Mouse (Mus musculus): ENCODE data around the gene Cdk18. TPM values are rescaled to one million over a fixed set of nuclear protein-coding genes. Genes with fewer than 3 reads are reported as not detected.

Gene Cdk18
- polyA plus RNA-seq, 1 experiment from 2014 or later, result 9.3 TPM

DNA sequence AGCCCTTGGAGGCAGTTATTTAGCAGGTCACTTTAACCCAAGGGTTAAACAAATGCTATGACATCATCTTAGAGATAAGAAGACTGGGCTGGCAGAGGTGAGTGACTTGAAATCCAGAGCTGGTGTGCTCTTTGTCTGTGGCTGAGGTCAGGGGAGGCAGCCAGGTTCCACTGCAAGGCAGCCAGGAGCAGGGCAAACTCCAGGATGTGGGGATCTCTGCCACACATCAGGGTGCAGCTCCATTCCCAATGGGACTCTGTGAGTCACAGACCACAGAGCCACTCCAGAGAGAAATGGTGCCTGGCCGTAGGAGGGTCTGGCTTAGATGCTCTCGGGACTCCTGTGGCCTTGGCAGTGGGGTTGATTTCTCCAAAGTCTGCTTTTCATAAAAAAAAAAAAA is 12.4 kb upstream of the Cdk18 start:
- H3K27ac ChIP-seq (ENCODE audit: low read length), result no peak overlapping the region
- no peak overlapping the region for H3K9ac ChIP-seq (replicated peaks; ENCODE audit: low read length)
- no peaks in the 10 kb centered on the region for H3K36me3 ChIP-seq (ENCODE audit: insufficient read depth, low read length)
- peaks cover 7% of the 10 kb centered on the region for H3K4me1 ChIP-seq (ENCODE audit: insufficient read depth, low read length)
- no peak for ATAC-seq (ENCODE audit: low FRiP score, low TSS enrichment)
- H3K9me3 ChIP-seq (ENCODE audit: low read length), result no peaks in the 10 kb centered on the region
- no peaks in the 10 kb centered on the region for H3K27me3 ChIP-seq (ENCODE audit: insufficient read depth, low read length)
- H3K4me2 ChIP-seq (replicated peaks; ENCODE audit: low read depth, low read length), result no peak overlapping the region
- no peak overlapping the region for H3K4me3 ChIP-seq (ENCODE audit: low read length)
- 61% methylated on average over 2 of the region's 2 CpGs for WGBS

- Histone ChIP-seq H3K36me3 (ENCODE audit: insufficient read depth, low read length) (no peaks in the 10 kb centered on the region), H3K9me3 (ENCODE audit: low read length) (no peaks in the 10 kb centered on the region), H3K9ac (replicated peaks; ENCODE audit: low read length) (no peak overlapping the region), H3K4me1 (ENCODE audit: insufficient read depth, low read length) (peaks cover 11% of the 10 kb centered on the region), H3K4me3 (ENCODE audit: low read length) (no peak overlapping the region), H3K4me2 (replicated peaks; ENCODE audit: low read depth, low read length) (no peak overlapping the region), H3K27me3 (ENCODE audit: insufficient read depth, low read length) (no peaks in the 10 kb centered on the region), H3K27ac (ENCODE audit: low read length) (no peak overlapping the region; the same call in 1 of the 2 replicates)
- ATAC-seq (ENCODE audit: low FRiP score, low TSS enrichment), result no peak
- 70% methylated on average over 15 of the region's 15 CpGs for WGBS
Measured at GRCm38 (mm10) chr1:132150817-132151601, 11.5 kb upstream of the Cdk18 start.

DNA sequence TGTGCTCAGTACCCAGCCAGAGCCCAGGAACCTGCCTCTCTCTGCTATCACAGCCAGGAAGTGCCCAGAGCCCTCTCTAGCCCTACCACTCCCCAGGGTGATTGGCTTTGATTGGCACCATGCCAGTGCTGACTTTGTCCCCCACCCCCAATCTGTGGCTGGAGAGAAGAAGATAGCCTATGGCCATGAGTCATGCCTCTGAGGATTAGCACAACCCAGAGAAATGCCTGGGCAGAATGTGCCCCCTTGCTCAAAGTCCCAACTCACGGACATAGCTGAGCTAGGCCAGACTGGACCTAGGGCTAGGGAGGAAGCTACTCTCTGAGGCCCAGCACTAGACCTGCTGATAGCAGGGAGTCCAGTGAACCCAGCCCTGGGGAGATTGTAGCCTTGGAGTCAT is 10.7 kb upstream of the Cdk18 start:
- Histone ChIP-seq H3K9me3 (ENCODE audit: low read length) (no peaks in the 10 kb centered on the region), H3K36me3 (ENCODE audit: insufficient read depth, low read length) (no peaks in the 10 kb centered on the region), H3K27ac (ENCODE audit: low read length) (peak overlapping the region; percentile 54), H3K4me2 (replicated peaks; ENCODE audit: low read depth, low read length) (no peak overlapping the region), H3K27me3 (ENCODE audit: insufficient read depth, low read length) (no peaks in the 10 kb centered on the region), H3K4me3 (ENCODE audit: low read length) (no peak overlapping the region), H3K4me1 (ENCODE audit: insufficient read depth, low read length) (peaks cover 11% of the 10 kb centered on the region), H3K9ac (replicated peaks; ENCODE audit: low read length) (0 out of 2 replicates have a peak overlapping the region, but pooled peaks have one; percentile 11)
- peak; percentile 87 for ATAC-seq (ENCODE audit: low FRiP score, low TSS enrichment)
- WGBS, result 52% methylated on average over 1 of the region's 1 CpGs

DNA sequence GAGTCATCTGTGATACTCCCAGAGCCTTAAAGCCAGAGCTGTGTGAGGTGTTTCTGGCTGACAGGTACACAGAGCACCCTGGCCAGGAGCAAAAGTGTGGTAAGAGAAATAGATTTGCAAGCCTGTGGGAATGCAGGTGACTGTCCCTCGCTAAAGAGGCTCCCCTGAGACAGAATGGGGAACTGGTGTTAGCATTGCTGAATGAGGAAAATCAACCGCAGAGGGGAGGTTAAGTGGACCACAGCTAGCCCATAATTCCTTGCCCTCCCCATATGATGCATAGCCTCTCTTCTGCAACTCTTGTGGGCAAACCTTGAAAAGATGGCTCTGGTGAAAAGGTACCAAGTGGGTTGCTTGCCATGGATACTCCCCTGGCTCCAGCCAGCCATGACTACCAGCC is 9.9 kb upstream of the Cdk18 start:
- Histone ChIP-seq H3K4me2 (replicated peaks; ENCODE audit: low read depth, low read length) (no peak overlapping the region), H3K27ac (ENCODE audit: low read length) (no peak overlapping the region), H3K4me3 (ENCODE audit: low read length) (no peak overlapping the region), H3K4me1 (ENCODE audit: insufficient read depth, low read length) (peaks cover 11% of the 10 kb centered on the region), H3K36me3 (ENCODE audit: insufficient read depth, low read length) (no peaks in the 10 kb centered on the region), H3K9me3 (ENCODE audit: low read length) (no peaks in the 10 kb centered on the region), H3K27me3 (ENCODE audit: insufficient read depth, low read length) (no peaks in the 10 kb centered on the region), H3K9ac (replicated peaks; ENCODE audit: low read length) (no peak overlapping the region)
- ATAC-seq (ENCODE audit: low FRiP score, low TSS enrichment), result no peak
- 81% methylated on average over 2 of the region's 2 CpGs for WGBS

GRCm38 (mm10) chr1:132145973-132146685 is 6.6 kb upstream of the Cdk18 start:
- WGBS, result 86% methylated on average over 8 of the region's 8 CpGs
- Histone ChIP-seq H3K36me3 (ENCODE audit: insufficient read depth, low read length) (no peaks in the 10 kb centered on the region), H3K4me3 (ENCODE audit: low read length) (no peak overlapping the region), H3K9ac (replicated peaks; ENCODE audit: low read length) (no peak overlapping the region), H3K9me3 (ENCODE audit: low read length) (no peaks in the 10 kb centered on the region), H3K27ac (ENCODE audit: low read length) (no peak overlapping the region), H3K4me2 (replicated peaks; ENCODE audit: low read depth, low read length) (no peak overlapping the region), H3K27me3 (ENCODE audit: insufficient read depth, low read length) (no peaks in the 10 kb centered on the region), H3K4me1 (ENCODE audit: insufficient read depth, low read length) (peaks cover 11% of the 10 kb centered on the region)
- no peak for ATAC-seq (ENCODE audit: low FRiP score, low TSS enrichment)

DNA sequence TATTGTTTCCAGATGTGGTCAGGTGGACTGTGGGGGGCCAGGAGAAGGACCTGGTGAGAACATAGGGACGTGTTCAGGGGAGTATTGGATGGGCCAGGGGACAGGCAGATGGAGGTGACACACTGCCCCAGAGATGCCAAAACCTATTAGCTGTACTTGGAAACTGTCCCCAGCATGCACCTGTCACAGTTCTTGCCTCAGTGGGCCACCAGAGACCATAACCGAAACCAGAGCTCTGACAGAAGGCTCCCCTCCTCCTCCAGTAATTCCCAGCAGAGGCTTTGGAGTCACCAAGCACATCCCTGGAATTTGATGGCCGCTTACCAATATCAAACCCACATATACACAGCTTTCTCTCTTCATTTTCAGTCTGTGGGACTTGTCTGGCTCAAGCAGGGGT is 5.4 kb upstream of the Cdk18 start:
- H3K4me2 ChIP-seq (replicated peaks; ENCODE audit: low read depth, low read length), result no peak overlapping the region
- no peaks in the 10 kb centered on the region for H3K9me3 ChIP-seq (ENCODE audit: low read length)
- no peak overlapping the region for H3K4me3 ChIP-seq (ENCODE audit: low read length)
- no peak overlapping the region for H3K27ac ChIP-seq (ENCODE audit: low read length)
- ATAC-seq (ENCODE audit: low FRiP score, low TSS enrichment), result no peak
- 73% methylated on average over 3 of the region's 3 CpGs for WGBS
- no peaks in the 10 kb centered on the region for H3K27me3 ChIP-seq (ENCODE audit: insufficient read depth, low read length)
- no peak overlapping the region for H3K9ac ChIP-seq (replicated peaks; ENCODE audit: low read length)
- peaks cover 11% of the 10 kb centered on the region; the same call in 1 of the 2 replicates for H3K4me1 ChIP-seq (ENCODE audit: insufficient read depth, low read length)
- no peaks in the 10 kb centered on the region for H3K36me3 ChIP-seq (ENCODE audit: insufficient read depth, low read length)

DNA sequence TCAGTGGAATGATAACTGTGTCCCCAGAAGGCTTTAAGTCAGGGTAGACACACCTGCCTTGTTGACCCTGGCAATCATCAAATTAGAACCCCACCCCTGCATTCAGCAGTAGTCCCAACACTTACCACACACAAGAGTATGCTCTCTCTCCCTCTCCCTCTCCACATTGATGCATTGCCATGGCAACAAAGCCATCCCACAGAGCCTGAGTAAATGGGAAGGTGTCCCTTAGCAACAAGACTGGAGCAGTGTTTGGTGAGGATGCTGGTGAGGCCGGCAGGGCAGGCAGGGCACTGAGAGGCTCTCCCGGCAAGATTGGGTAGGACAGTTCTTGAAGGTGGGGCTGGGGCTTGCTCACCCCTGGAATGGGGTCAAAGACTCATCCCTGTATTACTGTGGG is 4.7 kb upstream of the Cdk18 start:
- Histone ChIP-seq H3K27me3 (ENCODE audit: insufficient read depth, low read length) (no peaks in the 10 kb centered on the region), H3K4me1 (ENCODE audit: insufficient read depth, low read length) (peaks cover 13% of the 10 kb centered on the region; the same call in 1 of the 2 replicates), H3K4me3 (ENCODE audit: low read length) (no peak overlapping the region), H3K9me3 (ENCODE audit: low read length) (no peaks in the 10 kb centered on the region), H3K27ac (ENCODE audit: low read length) (no peak overlapping the region), H3K36me3 (ENCODE audit: insufficient read depth, low read length) (no peaks in the 10 kb centered on the region), H3K4me2 (replicated peaks; ENCODE audit: low read depth, low read length) (no peak overlapping the region), H3K9ac (replicated peaks; ENCODE audit: low read length) (no peak overlapping the region)
- 39% methylated on average over 2 of the region's 2 CpGs for WGBS
- no peak for ATAC-seq (ENCODE audit: low FRiP score, low TSS enrichment)

GRCm38 (mm10) chr1:132143730-132144129 is 4.2 kb upstream of the Cdk18 start:
- Histone ChIP-seq H3K9me3 (ENCODE audit: low read length) (no peaks in the 10 kb centered on the region), H3K9ac (replicated peaks; ENCODE audit: low read length) (no peak overlapping the region), H3K4me3 (ENCODE audit: low read length) (no peak overlapping the region), H3K4me1 (ENCODE audit: insufficient read depth, low read length) (peaks cover 16% of the 10 kb centered on the region), H3K27me3 (ENCODE audit: insufficient read depth, low read length) (no peaks in the 10 kb centered on the region), H3K27ac (ENCODE audit: low read length) (no peak overlapping the region), H3K36me3 (ENCODE audit: insufficient read depth, low read length) (no peaks in the 10 kb centered on the region), H3K4me2 (replicated peaks; ENCODE audit: low read depth, low read length) (no peak overlapping the region)
- no peak for ATAC-seq (ENCODE audit: low FRiP score, low TSS enrichment)
- WGBS, result 55% methylated on average over 4 of the region's 4 CpGs

DNA sequence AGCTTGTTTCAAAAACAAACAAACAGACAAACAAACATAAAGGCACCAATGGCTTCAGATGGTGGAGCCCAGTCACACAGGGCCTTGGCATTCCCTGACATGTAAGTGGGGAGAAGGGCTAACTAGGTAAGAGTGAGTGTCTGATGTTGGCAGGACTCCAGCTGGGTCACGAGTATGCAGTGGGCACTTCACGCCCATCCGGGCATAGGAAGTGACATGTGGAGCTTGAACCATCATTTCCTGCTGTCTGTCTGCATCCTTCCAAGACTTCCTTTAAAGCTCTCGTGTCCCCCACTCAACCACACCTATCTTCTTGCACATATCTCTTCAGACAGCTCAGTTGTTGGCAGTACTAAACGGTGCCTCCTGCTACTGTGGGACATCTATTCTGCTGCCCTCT is 3.6 kb upstream of the Cdk18 start:
- H3K36me3 ChIP-seq (ENCODE audit: insufficient read depth, low read length), result no peaks in the 10 kb centered on the region
- no peak for ATAC-seq (ENCODE audit: low FRiP score, low TSS enrichment)
- WGBS, result 68% methylated on average over 5 of the region's 5 CpGs
- no peaks in the 10 kb centered on the region for H3K9me3 ChIP-seq (ENCODE audit: low read length)
- H3K27ac ChIP-seq (ENCODE audit: low read length), result no peak overlapping the region
- H3K27me3 ChIP-seq (ENCODE audit: insufficient read depth, low read length), result no peaks in the 10 kb centered on the region; the same call in 1 of the 2 replicates
- peaks cover 22% of the 10 kb centered on the region for H3K4me1 ChIP-seq (ENCODE audit: insufficient read depth, low read length)
- no peak overlapping the region for H3K4me2 ChIP-seq (replicated peaks; ENCODE audit: low read depth, low read length)
- no peak overlapping the region for H3K4me3 ChIP-seq (ENCODE audit: low read length)
- H3K9ac ChIP-seq (replicated peaks; ENCODE audit: low read length), result no peak overlapping the region

- ATAC-seq (ENCODE audit: low FRiP score, low TSS enrichment), result no peak
- H3K36me3 ChIP-seq (ENCODE audit: insufficient read depth, low read length), result no peaks in the 10 kb centered on the region
- H3K4me1 ChIP-seq (ENCODE audit: insufficient read depth, low read length), result peaks cover 27% of the 10 kb centered on the region
- H3K9me3 ChIP-seq (ENCODE audit: low read length), result no peaks in the 10 kb centered on the region
- no peak overlapping the region for H3K4me2 ChIP-seq (replicated peaks; ENCODE audit: low read depth, low read length)
- H3K27me3 ChIP-seq (ENCODE audit: insufficient read depth, low read length), result no peaks in the 10 kb centered on the region; the same call in 1 of the 2 replicates
- no peak overlapping the region for H3K9ac ChIP-seq (replicated peaks; ENCODE audit: low read length)
- no peak overlapping the region for H3K27ac ChIP-seq (ENCODE audit: low read length)
- 29% methylated on average over 13 of the region's 13 CpGs for WGBS
- H3K4me3 ChIP-seq (ENCODE audit: low read length), result no peak overlapping the region
Measured at GRCm38 (mm10) chr1:132141753-132142152, 2.3 kb upstream of the Cdk18 start.
